Mouse (Mus musculus): ENCODE data around the gene Mcm7. TPM values are rescaled to one million over a fixed set of nuclear protein-coding genes. Genes with fewer than 3 reads are reported as not detected.

Gene Mcm7
- total and polyA plus RNA-seq, 3 experiments, result 202 to 565 (median 255) TPM

DNA sequence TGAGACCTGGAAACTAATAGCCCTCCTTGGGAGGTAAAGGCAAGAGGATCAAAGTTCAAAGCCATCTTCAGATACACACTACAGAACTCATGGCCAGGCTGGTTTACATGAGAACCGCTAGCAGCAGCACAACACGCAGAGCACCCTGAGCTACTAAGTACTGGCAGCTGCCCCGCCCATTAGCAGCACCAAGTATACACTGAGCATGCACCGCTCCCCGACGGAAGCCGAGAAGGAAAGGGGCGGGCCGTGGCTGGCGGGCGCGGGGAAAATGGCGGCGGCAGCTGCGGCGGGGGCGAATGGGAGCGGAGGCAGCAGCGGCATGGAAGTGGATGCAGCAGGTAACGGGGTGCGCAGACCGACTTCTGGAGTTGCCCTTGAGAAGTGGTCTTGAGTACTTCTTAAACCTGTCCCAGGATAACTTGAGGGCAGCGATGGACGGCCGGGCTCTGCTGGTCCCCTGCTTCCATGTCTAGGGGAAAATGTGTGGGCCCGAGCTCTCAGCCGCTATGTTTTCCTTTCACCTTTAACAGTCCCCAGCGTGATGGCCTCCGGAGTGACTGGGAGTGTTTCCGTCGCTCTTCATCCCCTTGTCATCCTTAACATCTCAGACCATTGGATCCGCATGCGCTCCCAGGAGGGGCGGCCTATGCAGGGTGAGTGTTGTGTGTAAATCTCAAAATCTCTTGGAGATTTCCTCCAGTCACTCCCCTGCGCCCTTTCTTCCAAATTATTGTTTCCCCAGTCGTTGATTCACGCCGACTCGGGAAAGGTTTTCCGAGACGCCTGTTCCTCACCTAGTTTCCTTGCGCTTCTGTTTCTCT lies 11.2 kb downstream of the Mcm7 start, which contains the start of gene Cops6:
Gene Cops6, plus strand, starts transcription at position 230 of the 824 bp plus-strand sequence.
- peak within 1 kb of the TSS; percentile 56 for H3K27ac ChIP-seq (ENCODE audit: control insufficient read depth, low read depth, low read length)
- peaks cover 3 to 7% of the 10 kb centered on the region in 2 experiments; a peak in 1 of 4 replicates for H3K36me3 ChIP-seq (ENCODE audit: control insufficient read depth in 1 of 2, insufficient read depth in 2 of 2, low read length in 2 of 2)
- peaks cover 0 to 3% of the 10 kb centered on the region in 2 experiments; a peak in 1 of 4 replicates for H3K4me1 ChIP-seq (ENCODE audit: control insufficient read depth in 1 of 2, insufficient read depth in 2 of 2, low read length in 2 of 2)
- peaks cover 9% of the 10 kb centered on the region for H3K79me2 ChIP-seq (ENCODE audit: control insufficient read depth, insufficient read depth, low read length, poor library complexity)
- H3K9me3 ChIP-seq (replicated peaks; ENCODE audit: insufficient read depth, low read length), result no peaks in the 10 kb centered on the region
- H3K9ac ChIP-seq (ENCODE audit: control insufficient read depth, low read depth, low read length, poor library complexity, severe bottlenecking), result peak within 1 kb of the TSS; percentile 89
- no peaks in the 10 kb centered on the region for H3K27me3 ChIP-seq (ENCODE audit: control insufficient read depth in 1 of 2, insufficient read depth in 2 of 2, low read length in 2 of 2)
- DNase-seq (ENCODE audit: low read depth, low spot score), result peak; percentile 95
- H3K4me3 ChIP-seq (ENCODE audit: control insufficient read depth in 1 of 2, insufficient read depth in 1 of 2, low read depth in 2 of 2, low read length in 2 of 2), result peak within 1 kb of the TSS; percentile 78 to 91
- TF ChIP-seq ZC3H11A (IDR thresholded peaks at IDR 0.05; ENCODE audit: low read depth, low read length), result no peak
- TF ChIP-seq MYC (IDR thresholded peaks at IDR 0.05; ENCODE audit: low read depth, low read length), result 0 out of 2 replicates have a peak, but pooled peaks have one; percentile 34
- TF ChIP-seq E2F4 (IDR thresholded peaks at IDR 0.05; ENCODE audit: borderline replicate concordance, low read depth, low read length), result no peak
- TF ChIP-seq POLR2AphosphoS2 (IDR thresholded peaks at IDR 0.05; ENCODE audit: low read length), result peak; percentile 58; the same call in 1 of the 2 replicates
- peak; percentile 85 for TF ChIP-seq KAT2A (conservative IDR thresholded peaks at IDR 0.05; ENCODE audit: low read depth, low read length)
- 0 out of 2 replicates have a peak, but pooled peaks have one; percentile 22 for TF ChIP-seq UBTF (IDR thresholded peaks at IDR 0.05; ENCODE audit: borderline replicate concordance, insufficient read depth, low read depth, low read length)
- TF ChIP-seq SIN3A (IDR thresholded peaks at IDR 0.05; ENCODE audit: low read length), result peak; percentile 94
- peak; percentile 75 for TF ChIP-seq MXI1 (IDR thresholded peaks at IDR 0.05; ENCODE audit: low read depth, low read length)
- TF ChIP-seq MEF2A (IDR thresholded peaks at IDR 0.05; ENCODE audit: extremely low read depth, insufficient replicate concordance, low read depth, low read length, poor library complexity, severe bottlenecking), result no peak
- peak; percentile 28; the same call in 1 of the 2 replicates for TF ChIP-seq MAX (IDR thresholded peaks at IDR 0.05; ENCODE audit: low read length)
- TF ChIP-seq JUND (IDR thresholded peaks at IDR 0.05; ENCODE audit: low read depth, low read length), result no peak
- no peak for TF ChIP-seq POLR2AphosphoS5 (IDR thresholded peaks at IDR 0.05; ENCODE audit: borderline replicate concordance, low read depth, low read length)
- peak; percentile 79 to 81 for TF ChIP-seq POLR2A (IDR thresholded peaks at IDR 0.05; ENCODE audit: control insufficient read depth in 1 of 2, insufficient read depth in 1 of 2, low read depth in 1 of 2, low read length in 2 of 2, poor library complexity in 1 of 2)
- TF ChIP-seq USF1 (IDR thresholded peaks at IDR 0.05; ENCODE audit: low read depth, low read length), result peak; percentile 42
- no peak for TF ChIP-seq TAL1 (IDR thresholded peaks at IDR 0.05; ENCODE audit: low read length)
- peak; percentile 97 for TF ChIP-seq HCFC1 (IDR thresholded peaks at IDR 0.05; ENCODE audit: low read depth, low read length)
- no peak for TF ChIP-seq RCOR1 (IDR thresholded peaks at IDR 0.05; ENCODE audit: low read depth, low read length)
- peak; percentile 74 for TF ChIP-seq TBP (IDR thresholded peaks at IDR 0.05; ENCODE audit: low read depth, low read length)
- no peak for TF ChIP-seq ZKSCAN1 (IDR thresholded peaks at IDR 0.05; ENCODE audit: low read depth, low read length)
- TF ChIP-seq CTCF (IDR thresholded peaks at IDR 0.05 in 2 of 3, conservative IDR thresholded peaks at IDR 0.05 in 1 of 3; ENCODE audit: control insufficient read depth in 1 of 3, insufficient read depth in 1 of 3, low read depth in 2 of 3, low read length in 3 of 3, poor library complexity in 1 of 3, severe bottlenecking in 1 of 3), result 0 out of 6 replicates have a peak, but pooled peaks of 1 of the 3 experiments have one; percentile 6
- no peak for TF ChIP-seq RAD21 (IDR thresholded peaks at IDR 0.05; ENCODE audit: low read depth, low read length)
- TF ChIP-seq NELFE (IDR thresholded peaks at IDR 0.05; ENCODE audit: low read depth, low read length), result peak; percentile 87
- peak; percentile 82 for TF ChIP-seq TCF12 (IDR thresholded peaks at IDR 0.05; ENCODE audit: low read depth, low read length)
- TF ChIP-seq CHD1 (IDR thresholded peaks at IDR 0.05; ENCODE audit: low read depth, low read length), result no peak
- TF ChIP-seq CHD2 (IDR thresholded peaks at IDR 0.05; ENCODE audit: low read length), result no peak
- TF ChIP-seq GATA1 (IDR thresholded peaks at IDR 0.05; ENCODE audit: low read depth, low read length), result no peak
- no peak for TF ChIP-seq MAFK (IDR thresholded peaks at IDR 0.05; ENCODE audit: borderline replicate concordance, low read depth, low read length)
- peak; percentile 80 for TF ChIP-seq MAZ (IDR thresholded peaks at IDR 0.05; ENCODE audit: low read depth, low read length)
- TF ChIP-seq SMC3 (IDR thresholded peaks at IDR 0.05; ENCODE audit: low read depth, low read length), result 0 out of 2 replicates have a peak, but pooled peaks have one; percentile 1
- TF ChIP-seq NRF1 (IDR thresholded peaks at IDR 0.05; ENCODE audit: insufficient read depth, low read depth, low read length, poor library complexity, severe bottlenecking), result peak; percentile 92
- TF ChIP-seq EP300 (IDR thresholded peaks at IDR 0.05; ENCODE audit: low read depth in 1 of 2, low read length in 2 of 2), result no peak
- no peak for TF ChIP-seq BHLHE40 (IDR thresholded peaks at IDR 0.05; ENCODE audit: borderline replicate concordance, low read depth, low read length)
- no peak for TF ChIP-seq ZMIZ1 (IDR thresholded peaks at IDR 0.05; ENCODE audit: low read depth, low read length)
- no peak for TF ChIP-seq MYB (IDR thresholded peaks at IDR 0.05; ENCODE audit: low read depth, low read length)
- TF ChIP-seq USF2 (IDR thresholded peaks at IDR 0.05; ENCODE audit: borderline replicate concordance in 1 of 2, insufficient read depth in 1 of 2, low read depth in 1 of 2, low read length in 2 of 2), result no peak
